Mouse (Mus musculus) kidney, embryonic 16.5 days (tissue): Measurements from ENCODE around the gene Sgca. TPM values are rescaled to one million over a fixed set of nuclear protein-coding genes. Genes with fewer than 3 reads are reported as not detected.
"Not testable (repeated sequence)": the region's sequence is repeated elsewhere in the genome, so short reads cannot be mapped to it uniquely, and the experiment has no call there.

Source experiments
- ATAC-seq: fragments of 200-750 bp; cut with Nextera tagmentation; 2 replicates; pipeline ENCODE4 v1.8.0; 2017; ENCODE audit warnings: moderate TSS enrichment; ENCODE audit not compliant: low FRiP score, low TSS enrichment
- H3K27ac ChIP-seq: fragments of 300-500 bp; sonication (generic); 2 replicates; pipeline ENCODE4 v1.5.1; 2014; ENCODE audit warnings: low read length
- H3K27me3 ChIP-seq: fragments of 300-500 bp; sonication (generic); 2 replicates; pipeline ENCODE4 v1.6.1; 2014; ENCODE audit warnings: low read length, control low read depth, mixed read lengths; ENCODE audit not compliant: insufficient read depth
- H3K36me3 ChIP-seq: fragments of 300-500 bp; sonication (generic); 2 replicates; pipeline ENCODE4 v1.6.1; 2014; ENCODE audit warnings: low read length, control low read depth, mixed read lengths; ENCODE audit not compliant: insufficient read depth
- H3K4me1 ChIP-seq: fragments of 300-500 bp; sonication (generic); 2 replicates; pipeline ENCODE4 v1.6.1; 2014; ENCODE audit warnings: low read length, control low read depth, mixed read lengths; ENCODE audit not compliant: insufficient read depth
- H3K4me2 ChIP-seq: fragments of 300-500 bp; sonication (generic); replicated peaks from 2 replicates; pipeline ENCODE4 v1.6.1; 2014; ENCODE audit warnings: low read depth, low read length
- H3K4me3 ChIP-seq: fragments of 300-500 bp; sonication (generic); 2 replicates; pipeline ENCODE4 v1.5.1; 2014; ENCODE audit warnings: mild to moderate bottlenecking, low read length
- H3K9ac ChIP-seq: fragments of 300-500 bp; sonication (generic); replicated peaks from 2 replicates; pipeline ENCODE4 v1.6.1; 2014; ENCODE audit warnings: low read length
- H3K9me3 ChIP-seq: fragments of 300-500 bp; sonication (generic); 2 replicates; pipeline ENCODE4 v1.6.1; 2016; ENCODE audit warnings: low read length, control low read depth
- WGBS: fragments of 180-500 bp; shearing (Covaris S2); extraction: QIAGEN DNeasy Blood & Tissue Kit; methylation state at CpG from one replicate; pipeline ENCODE4 v1.1.7; 2014; 5-methylcytosine and 5-hydroxymethylcytosine counted together
- polyA plus RNA-seq: library from polyadenylated mRNA; unstranded; fragments of >200 nt; fragmentation: Nextera tagmentation; extraction: Ambion mirVana; gene quantifications from 2 replicates; pipeline ENCODE4 v1.2.1, GENCODE M21; 2015

The Sgca gene
- polyA plus RNA-seq, 1 experiment from 2014 or later: 0.71 TPM

DNA sequence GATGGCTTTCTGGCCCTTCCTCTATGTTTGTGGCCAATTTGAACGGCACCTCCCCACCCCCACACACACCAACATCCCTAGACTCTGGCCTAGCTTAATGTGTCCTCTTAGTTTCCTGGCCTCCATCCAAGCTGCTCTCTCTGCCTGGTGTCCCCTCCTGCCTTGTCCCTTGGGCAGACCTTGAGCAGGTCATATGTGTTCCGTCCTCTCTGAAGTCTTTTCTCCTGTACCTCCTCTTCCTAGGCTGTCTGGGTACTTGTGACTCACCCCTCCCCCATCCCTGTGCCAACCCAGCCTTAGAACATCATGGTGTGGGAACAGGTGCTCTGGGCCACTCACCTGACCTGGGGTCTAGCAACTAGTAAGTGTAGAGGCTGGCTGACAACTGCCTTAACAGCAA lies 1.2 kb downstream of the Sgca start:
- no peak for ATAC-seq
- Histone ChIP-seq H3K4me1 (no peaks in the 10 kb centered on the region), H3K9ac (no peak overlapping the region), H3K36me3 (no peaks in the 10 kb centered on the region), H3K4me2 (no peak overlapping the region), H3K27me3 (no peaks in the 10 kb centered on the region), H3K9me3 (no peaks in the 10 kb centered on the region), H3K4me3 (no peak overlapping the region), H3K27ac (no peak overlapping the region)
- WGBS: 60% methylated on average over 2 of the region's 2 CpGs

DNA sequence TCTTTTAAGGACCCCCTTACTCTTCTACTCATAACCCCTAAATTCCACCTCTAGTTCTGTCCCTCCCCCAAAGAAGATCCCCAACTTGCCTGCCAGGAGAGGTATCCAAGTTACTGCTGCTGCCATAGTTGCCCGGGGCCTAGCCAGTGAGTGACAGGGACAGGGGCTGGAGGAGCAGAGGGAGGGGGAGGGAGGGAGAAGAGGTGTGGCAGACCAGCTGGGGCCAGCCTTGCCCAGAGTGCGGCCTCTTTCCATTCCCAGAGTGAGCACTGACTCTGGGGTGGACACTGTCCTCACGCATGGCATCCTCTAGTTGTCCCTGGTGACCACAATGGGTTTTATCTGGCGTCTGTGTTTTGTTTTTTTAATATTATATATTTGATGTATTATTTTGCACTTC lies 2.8 kb downstream of the Sgca start:
- H3K4me2 ChIP-seq: no peak overlapping the region
- H3K27me3 ChIP-seq: no peaks in the 10 kb centered on the region
- WGBS: 54% methylated on average over 4 of the region's 4 CpGs
- no peaks in the 10 kb centered on the region for H3K4me1 ChIP-seq
- no peaks in the 10 kb centered on the region for H3K9me3 ChIP-seq
- no peak overlapping the region for H3K27ac ChIP-seq
- ATAC-seq: no peak
- H3K36me3 ChIP-seq: no peaks in the 10 kb centered on the region
- H3K9ac ChIP-seq: no peak overlapping the region
- H3K4me3 ChIP-seq: no peak overlapping the region

DNA sequence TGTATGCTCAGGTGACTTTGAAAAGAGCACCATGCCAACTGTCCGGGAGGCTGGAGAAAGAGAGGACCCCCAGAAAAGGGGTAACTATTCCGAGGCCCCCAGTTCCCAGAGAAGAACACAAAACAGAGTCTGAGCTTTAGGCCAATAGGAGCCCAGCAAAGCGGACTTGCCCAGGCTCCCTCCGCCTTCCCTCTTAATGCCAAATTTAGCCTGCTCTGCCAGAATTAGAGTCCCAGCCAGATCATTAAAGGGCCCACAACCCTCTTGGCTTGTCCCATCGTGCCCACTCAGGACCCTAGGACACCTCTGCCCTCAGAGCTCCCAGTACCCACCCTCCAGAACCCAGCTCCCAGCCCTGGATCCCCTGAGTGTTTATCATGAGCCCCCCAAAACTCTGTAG lies 3.2 kb downstream of the Sgca start:
- no peaks in the 10 kb centered on the region for H3K27me3 ChIP-seq
- no peak overlapping the region for H3K27ac ChIP-seq
- H3K9me3 ChIP-seq: no peaks in the 10 kb centered on the region
- ATAC-seq: no peak
- no peak overlapping the region for H3K9ac ChIP-seq
- H3K4me1 ChIP-seq: no peaks in the 10 kb centered on the region
- no peaks in the 10 kb centered on the region for H3K36me3 ChIP-seq
- WGBS: 66% methylated on average over 5 of the region's 5 CpGs
- H3K4me2 ChIP-seq: no peak overlapping the region
- no peak overlapping the region for H3K4me3 ChIP-seq

DNA sequence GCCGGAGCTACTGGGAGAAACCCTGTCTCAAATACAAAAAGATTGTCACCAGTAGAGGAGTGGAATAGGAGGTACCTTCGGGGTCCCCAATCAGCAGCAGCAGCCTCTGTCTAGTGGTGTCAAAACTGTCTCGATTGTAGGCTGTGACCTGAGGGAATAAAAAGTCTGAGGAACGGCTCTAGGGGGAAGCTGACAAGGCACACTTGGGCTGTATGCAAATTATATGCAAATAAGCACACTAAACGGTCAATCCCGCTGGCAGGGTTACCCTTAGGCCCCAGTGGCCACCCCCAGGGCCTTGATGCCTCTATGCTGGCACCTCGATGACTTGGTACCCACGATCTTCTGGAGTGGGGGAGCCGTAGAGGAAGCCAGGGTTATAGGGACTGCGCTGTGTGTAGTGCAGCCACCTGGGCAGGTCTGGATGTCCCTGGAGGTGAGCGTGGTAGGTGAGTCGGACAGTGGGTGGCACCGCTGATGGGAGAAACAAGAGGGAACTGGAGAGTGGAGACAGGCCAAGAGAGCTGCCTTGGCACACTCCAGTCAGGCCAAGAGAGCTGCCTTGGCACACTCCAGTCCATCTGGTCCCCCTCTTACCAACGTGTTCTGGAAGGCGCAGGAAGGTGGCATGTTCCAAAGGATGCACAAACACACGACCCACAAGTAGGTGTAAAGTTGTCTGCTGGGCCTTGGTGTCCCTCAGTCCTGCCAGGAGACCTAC lies 4.1 kb downstream of the Sgca start:
- ATAC-seq: no peak
- Histone ChIP-seq H3K27ac (no peak overlapping the region), H3K4me3 (no peak overlapping the region), H3K4me2 (no peak overlapping the region), H3K9me3 (no peaks in the 10 kb centered on the region), H3K27me3 (no peaks in the 10 kb centered on the region), H3K9ac (no peak overlapping the region), H3K36me3 (no peaks in the 10 kb centered on the region), H3K4me1 (no peaks in the 10 kb centered on the region)
- WGBS: 60% methylated on average over 16 of the region's 16 CpGs

DNA sequence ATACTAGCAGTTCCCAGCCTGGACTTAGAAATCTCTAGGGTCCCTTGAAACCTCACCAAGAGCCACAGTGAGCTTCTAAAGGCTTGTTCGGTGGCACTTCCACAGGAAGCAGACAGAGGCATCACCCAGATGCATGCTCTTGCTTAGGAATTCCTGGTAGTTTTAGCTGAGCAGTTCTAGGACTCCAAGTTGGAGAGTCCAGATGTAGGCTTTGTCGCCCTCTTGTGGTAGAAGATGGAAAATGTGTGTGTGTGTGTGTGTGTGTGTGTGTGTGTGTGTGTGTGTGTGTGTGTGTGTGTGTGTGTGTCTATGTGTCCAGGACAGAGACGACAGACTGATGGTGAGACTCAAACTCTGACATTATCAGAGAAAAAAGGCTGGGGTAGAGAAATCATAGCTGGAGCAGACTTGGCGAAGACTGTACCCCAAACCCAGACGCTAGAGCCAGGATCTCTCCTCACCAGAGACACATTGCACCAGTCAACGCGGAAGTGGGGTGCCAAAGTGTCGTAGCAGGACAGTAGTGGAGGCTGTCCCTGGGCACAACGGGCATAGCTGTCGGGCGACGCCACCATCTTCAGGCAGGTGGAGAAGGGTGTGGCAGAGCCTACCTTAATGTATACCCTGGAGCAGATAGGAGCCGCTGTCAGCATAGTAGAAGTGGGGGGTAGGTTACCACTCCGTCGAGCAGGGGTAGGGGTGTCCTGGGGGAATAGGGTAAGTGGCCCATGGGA lies 5.8 kb downstream of the Sgca start:
- no peaks in the 10 kb centered on the region for H3K4me1 ChIP-seq
- peak; percentile 49 for ATAC-seq
- no peak overlapping the region for H3K4me2 ChIP-seq
- no peak overlapping the region for H3K9ac ChIP-seq
- H3K4me3 ChIP-seq: no peak overlapping the region
- no peak overlapping the region for H3K27ac ChIP-seq
- no peaks in the 10 kb centered on the region for H3K9me3 ChIP-seq
- 60% methylated on average over 15 of the region's 15 CpGs for WGBS
- H3K27me3 ChIP-seq: no peaks in the 10 kb centered on the region
- no peaks in the 10 kb centered on the region for H3K36me3 ChIP-seq

DNA sequence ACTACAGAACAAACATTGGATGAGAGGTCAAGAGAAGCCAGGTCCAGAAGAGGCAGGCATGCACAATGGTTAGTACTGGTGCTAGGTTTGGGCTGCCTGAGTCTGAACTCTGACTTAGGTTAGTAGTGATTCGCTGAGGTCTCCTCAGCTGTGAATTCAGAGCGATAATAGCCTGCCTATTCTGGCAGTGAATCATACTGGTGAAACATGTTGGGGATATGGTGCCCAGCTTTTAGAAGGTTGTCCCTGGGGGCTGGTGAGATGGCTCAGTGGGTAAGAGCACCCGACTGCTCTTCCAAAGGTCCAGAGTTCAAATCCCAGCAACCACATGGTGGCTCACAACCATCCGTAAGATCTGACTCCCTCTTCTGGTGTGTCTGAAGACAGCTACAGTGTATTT lies 6.4 kb downstream of the Sgca start:
- not testable (repeated sequence) for H3K36me3 ChIP-seq, ATAC-seq, H3K9me3 ChIP-seq, H3K27me3 ChIP-seq, H3K4me1 ChIP-seq, H3K9ac ChIP-seq, H3K4me2 ChIP-seq, H3K27ac ChIP-seq, H3K4me3 ChIP-seq
- WGBS: 89% methylated on average over 4 of the region's 4 CpGs

DNA sequence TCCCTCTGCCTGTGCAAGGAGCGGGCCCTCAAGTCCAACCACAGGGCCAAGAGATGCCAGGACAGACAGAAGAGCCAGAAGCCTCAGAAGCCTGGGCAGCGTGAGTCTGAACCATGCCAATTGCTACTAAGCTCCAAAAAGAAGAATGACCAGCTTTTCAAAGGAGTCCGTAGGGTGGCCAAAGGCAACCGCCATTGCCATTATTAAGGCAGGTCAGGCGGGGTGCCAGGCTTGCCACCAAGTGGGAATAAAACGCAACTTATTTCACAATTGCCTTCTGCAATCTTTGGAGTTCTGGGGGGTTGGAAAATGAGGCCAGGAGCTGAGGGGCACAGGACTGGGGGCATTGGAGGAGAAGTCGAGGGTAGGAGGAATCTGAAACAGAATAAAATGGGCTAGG lies 7.9 kb downstream of the Sgca start:
- H3K9ac ChIP-seq: no peak overlapping the region

DNA sequence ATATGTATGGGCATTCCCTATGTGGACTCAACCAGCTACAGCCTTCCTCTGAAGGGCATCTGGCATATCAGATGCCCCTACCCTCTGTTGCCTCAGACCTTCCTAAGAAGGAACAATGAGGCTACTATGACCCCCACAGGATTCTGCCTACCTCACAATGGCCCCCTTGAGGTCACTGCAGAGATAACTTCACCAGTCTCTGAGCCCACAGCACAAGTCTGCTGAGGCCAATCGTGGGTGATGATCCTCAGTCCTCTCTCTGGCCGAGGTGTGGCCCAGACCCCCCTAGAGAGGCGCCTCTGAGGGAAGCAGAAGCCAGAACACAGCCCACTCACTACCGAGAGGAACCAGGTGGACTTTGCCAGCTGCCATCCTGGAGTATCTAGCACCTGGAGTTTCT lies 8.7 kb downstream of the Sgca start, which contains the start of gene Hils1:
Gene Hils1 (plus strand): TSS at position 175 of the 400 bp plus-strand sequence.
- ATAC-seq: no peak
- H3K4me3 ChIP-seq: no peak within 1 kb of the TSS
- 37% methylated on average over 4 of the region's 4 CpGs for WGBS
- H3K9ac ChIP-seq: no peak within 1 kb of the TSS
- H3K27ac ChIP-seq: no peak within 1 kb of the TSS
- no peaks in the 10 kb centered on the region for H3K36me3 ChIP-seq
- 0 out of 2 replicates have a peak, but pooled peaks cover 4% of the 10 kb centered on the region for H3K4me1 ChIP-seq
- H3K4me2 ChIP-seq: no peak within 1 kb of the TSS
- H3K27me3 ChIP-seq: no peaks in the 10 kb centered on the region
- H3K9me3 ChIP-seq: no peaks in the 10 kb centered on the region

More for the DNA sequence above, 7.9 kb downstream of the Sgca start:
- no peak overlapping the region for H3K4me2 ChIP-seq
- no peaks in the 10 kb centered on the region for H3K4me1 ChIP-seq
- H3K27ac ChIP-seq: no peak overlapping the region
- ATAC-seq: no peak
- WGBS: 81% methylated on average over 7 of the region's 7 CpGs
- H3K36me3 ChIP-seq: no peaks in the 10 kb centered on the region
- H3K27me3 ChIP-seq: no peaks in the 10 kb centered on the region
- no peak overlapping the region for H3K4me3 ChIP-seq
- no peaks in the 10 kb centered on the region for H3K9me3 ChIP-seq

DNA sequence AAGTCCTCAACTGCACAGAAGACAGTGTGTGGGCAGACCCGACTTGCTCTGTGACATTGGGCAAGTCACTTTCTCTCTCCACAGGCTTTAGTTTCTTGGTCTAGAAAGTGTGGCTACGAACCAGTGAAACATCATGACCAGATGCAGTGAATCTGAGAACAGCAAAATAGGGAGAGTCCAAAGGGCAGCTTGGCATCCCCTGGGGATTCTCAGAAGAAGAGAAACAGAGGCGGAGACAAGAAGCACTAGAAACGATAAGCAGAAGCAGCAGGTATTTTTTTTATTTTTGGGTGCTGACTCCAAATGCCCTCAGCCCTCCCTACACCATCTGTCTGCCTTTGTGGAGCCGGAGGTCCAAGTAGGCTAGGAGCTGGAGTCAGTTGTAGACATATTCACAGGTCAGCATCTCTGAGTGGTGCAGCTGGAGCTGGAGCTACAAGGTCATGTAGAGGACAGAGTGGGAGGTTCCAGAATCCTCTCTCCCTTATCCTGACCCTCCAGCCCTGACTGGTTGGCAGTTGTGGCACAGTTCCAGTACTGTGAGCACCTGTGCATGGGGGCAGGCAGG lies 13.5 kb downstream of the Sgca start:
- Histone ChIP-seq H3K9me3 (no peaks in the 10 kb centered on the region), H3K9ac (no peak overlapping the region), H3K4me2 (no peak overlapping the region), H3K27me3 (no peaks in the 10 kb centered on the region), H3K27ac (no peak overlapping the region), H3K4me1 (peaks cover 12% of the 10 kb centered on the region), H3K36me3 (no peaks in the 10 kb centered on the region), H3K4me3 (no peak overlapping the region)
- no peak; the same call in 1 of the 2 replicates for ATAC-seq
- 65% methylated on average over 5 of the region's 5 CpGs for WGBS
